Comparison of ENCODE assay signal across 24 mouse cellular contexts in genomic region chr8:75155740-75156322, GRCm38 (mm10). TPM values are rescaled to one million over a fixed set of nuclear protein-coding genes. Genes with fewer than 3 reads are reported as not detected.
DNase-seq lines count a peak whose midpoint lies in the region; ATAC-seq and TF ChIP-seq lines count a peak whose summit lies in the region.
"Had no signal": no experiment of that assay in that cellular context is flagged by ENCODE, and none has a peak within 500 bp of the region (broad histone marks: within the 10 kb centered on the region; RNA-seq: fewer than 3 reads in every experiment).

No protein-coding gene starts in this region.

- H3K4me1 ChIP-seq in kidney, embryonic 14.5 days (ENCODE audit: control insufficient read depth, insufficient read depth, low read length), result 0 out of 2 replicates have a peak, but pooled peaks cover 3% of the 10 kb centered on the region
- H3K4me1 ChIP-seq in small intestine, adult 2 months (ENCODE audit: control insufficient read depth, insufficient read depth, insufficient read length, low read length), result no peaks in the 10 kb centered on the region; the same call in 1 of the 2 replicates
- H3K4me1 ChIP-seq: forebrain, embryonic 13.5 days; heart, embryonic 13.5 days had no signal

- peak; percentile 39; the same call in 1 of the 2 replicates for ATAC-seq in kidney, embryonic 14.5 days (ENCODE audit: low FRiP score, low TSS enrichment)
- ATAC-seq: CD4-positive, CD25-positive, alpha-beta regulatory T cell, adult 4 months; forebrain, embryonic 13.5 days; forebrain, embryonic 16.5 days; hindbrain, postnatal 0 days had no signal

- DNase-seq in kidney, postnatal 4 days, result no peak
- peak; percentile 38 for DNase-seq in yolk sac, embryonic 10.5 days (ENCODE audit: low spot score)
- no peak for DNase-seq in gastrocnemius, postnatal 10 days
- no peak for DNase-seq in adrenal gland, adult (ENCODE audit: inconsistent age in 2 of 2, low spot score in 1 of 2)
- DNase-seq: adrenal gland, adult 8-10 months; adrenal gland, postnatal 36 days; cerebellum, adult 18-20 months; cerebellum, adult 9-10 months; cerebellum, postnatal 14 days; gastrocnemius, postnatal 14 days; heart, adult 18-20 months; heart, postnatal 14 days; heart, postnatal 4 days had no signal

- no peak overlapping the region for H3K4me2 ChIP-seq in kidney, embryonic 14.5 days (replicated peaks; ENCODE audit: low read depth, low read length)
- H3K4me2 ChIP-seq: forebrain, embryonic 13.5 days; heart, embryonic 13.5 days; hindbrain, embryonic 14.5 days had no signal

- no peak for TF ChIP-seq CTCF in small intestine, adult 2 months (IDR thresholded peaks at IDR 0.05; ENCODE audit: extremely low read depth, insufficient read length, insufficient replicate concordance, low read depth, low read length)

- no peak for TF ChIP-seq POLR2A in small intestine, adult 2 months (IDR thresholded peaks at IDR 0.05; ENCODE audit: low read depth, low read length)

- no peak overlapping the region for H3K4me3 ChIP-seq in kidney, embryonic 14.5 days (ENCODE audit: low read length)
- H3K4me3 ChIP-seq in small intestine, adult 2 months (ENCODE audit: low read depth, low read length), result no peak overlapping the region
- H3K4me3 ChIP-seq: forebrain, embryonic 10.5 days; forebrain, embryonic 13.5 days; heart, embryonic 13.5 days had no signal

- no peaks in the 10 kb centered on the region for H3K36me3 ChIP-seq in kidney, embryonic 14.5 days (ENCODE audit: control insufficient read depth, insufficient read depth, low read length)
- H3K36me3 ChIP-seq in small intestine, adult 2 months (ENCODE audit: control insufficient read depth, insufficient read depth, low read length), result no peaks in the 10 kb centered on the region
- H3K36me3 ChIP-seq: forebrain, embryonic 10.5 days; heart, embryonic 13.5 days had no signal

- H3K27ac ChIP-seq in kidney, embryonic 14.5 days (ENCODE audit: low read depth, low read length), result no peak overlapping the region
- peak overlapping the region; percentile 42; the same call in 1 of the 2 replicates for H3K27ac ChIP-seq in small intestine, adult 2 months (ENCODE audit: insufficient read depth, low read depth, low read length)
- H3K27ac ChIP-seq: forebrain, embryonic 10.5 days; forebrain, embryonic 13.5 days; heart, embryonic 13.5 days; hindbrain, embryonic 14.5 days; hindbrain, postnatal 0 days had no signal

- no peak overlapping the region for H3K9ac ChIP-seq in kidney, embryonic 14.5 days (ENCODE audit: low read depth, low read length)
- H3K9ac ChIP-seq: forebrain, embryonic 13.5 days; heart, embryonic 13.5 days; hindbrain, embryonic 14.5 days had no signal

- 77% methylated on average over 2 of the region's 2 CpGs for WGBS in kidney, embryonic 14.5 days
- WGBS in small intestine, adult 2 months, result 34% methylated on average over 2 of the region's 2 CpGs

- no peaks in the 10 kb centered on the region for H3K27me3 ChIP-seq in kidney, embryonic 14.5 days (ENCODE audit: control insufficient read depth, insufficient read depth, low read length)
- no peaks in the 10 kb centered on the region for H3K27me3 ChIP-seq in small intestine, adult 2 months (ENCODE audit: control insufficient read depth, insufficient read depth, low read length)
- H3K27me3 ChIP-seq: forebrain, embryonic 13.5 days had no signal

- H3K9me3 ChIP-seq in kidney, embryonic 14.5 days (ENCODE audit: control insufficient read depth, low read length), result no peaks in the 10 kb centered on the region
- H3K9me3 ChIP-seq: forebrain, embryonic 10.5 days; forebrain, embryonic 13.5 days; heart, embryonic 13.5 days had no signal

RNA-seq across cellular contexts. Expression of gene Mcm5, which starts 46.5 kb away (rescaled TPM):
- polyA plus RNA-seq in kidney, embryonic 14.5 days (2014; fragmentation: Nextera tagmentation; extraction: Ambion mirVana), result 133 and 188 TPM in 2 replicates
- polyA plus RNA-seq in small intestine, adult 2 months (2012; rRNA removed), result 8.7 and 22.0 TPM in 2 replicates
- 10 to 100 TPM; 11.9 to 15.5 TPM for total RNA-seq in gastrocnemius, postnatal 10 days (2021)

RNA-seq across cellular contexts. Expression of gene Rasd2, which starts 57.9 kb away (rescaled TPM):
- 1.2 and 1.9 TPM in 2 replicates for polyA plus RNA-seq in kidney, embryonic 14.5 days (2014; fragmentation: Nextera tagmentation; extraction: Ambion mirVana)
- 2.6 and 9.7 TPM in 2 replicates for polyA plus RNA-seq in small intestine, adult 2 months (2012; rRNA removed)
- total RNA-seq in gastrocnemius, postnatal 10 days (2021), result 1 to 10 TPM; 1.4 TPM
- total RNA-seq: MEL had no signal
- polyA plus RNA-seq: C2C12; CD4-positive, CD25-positive, alpha-beta regulatory T cell, adult 4 months had no signal
